Mouse (Mus musculus): ENCODE measurements around the gene Gm39566.

Gene Gm39566

GRCm38 (mm10) chr11:69761868-69762267 is 53.2 kb downstream of the Gm39566 start, which contains the start of gene Slc35g3:
Gene Slc35g3, minus strand, starts transcription at chr11:69761968.
- DNase-seq (ENCODE audit: low spot score in 2 of 2), result no peak

Data from urinary bladder, postnatal 4 days (tissue).